Mouse (Mus musculus) liver, embryonic 12.5 days (tissue): Measurements from ENCODE around the gene Il1rl2. TPM values are rescaled to one million over a fixed set of nuclear protein-coding genes. Genes with fewer than 3 reads are reported as not detected.

ENCODE experiments used
- ATAC-seq: fragments of 200-750 bp; cut with Nextera tagmentation; 2 replicates; pipeline ENCODE4 v1.8.0; 2017; ENCODE audit warnings: moderate number of reproducible peaks, mild to moderate bottlenecking, moderate library complexity
- H3K27ac ChIP-seq: fragments of 300-500 bp; sonication (generic); 2 replicates; pipeline ENCODE4 v1.5.1; 2016; ENCODE audit warnings: mild to moderate bottlenecking
- H3K27me3 ChIP-seq: fragments of 300-500 bp; sonication (generic); replicated peaks from 2 replicates; pipeline ENCODE4 v1.6.1; 2016; ENCODE audit warnings: mild to moderate bottlenecking, moderate library complexity
- H3K36me3 ChIP-seq: fragments of 300-500 bp; sonication (generic); 2 replicates; pipeline ENCODE4 v1.6.1; 2016; ENCODE audit warnings: mild to moderate bottlenecking, moderate library complexity
- H3K4me1 ChIP-seq: fragments of 300-500 bp; sonication (generic); 2 replicates; pipeline ENCODE4 v1.6.1; 2016
- H3K4me2 ChIP-seq: fragments of 300-500 bp; sonication (generic); 2 replicates; pipeline ENCODE4 v1.6.1; 2016; ENCODE audit warnings: mild to moderate bottlenecking, moderate library complexity
- H3K4me3 ChIP-seq: fragments of 300-500 bp; sonication (generic); 2 replicates; pipeline ENCODE4 v1.5.1; 2016; ENCODE audit warnings: mild to moderate bottlenecking, moderate library complexity
- H3K9ac ChIP-seq: fragments of 300-500 bp; sonication (generic); 2 replicates; pipeline ENCODE4 v1.6.1; 2016; ENCODE audit warnings: mild to moderate bottlenecking, moderate library complexity
- H3K9me3 ChIP-seq: fragments of 300-500 bp; sonication (generic); replicated peaks from 2 replicates; pipeline ENCODE4 v1.6.1; 2016; ENCODE audit warnings: mild to moderate bottlenecking, moderate library complexity
- WGBS: fragments of 180-500 bp; shearing (Covaris S2); methylation state at CpG from one replicate; pipeline ENCODE4 v1.1.7; 2016; ENCODE audit not compliant: insufficient replicate concordance; 5-methylcytosine and 5-hydroxymethylcytosine counted together
- polyA plus RNA-seq: library from polyadenylated mRNA; unstranded; fragments of >200 nt; fragmentation: Nextera tagmentation; extraction: Ambion mirVana; gene quantifications from 2 replicates; pipeline ENCODE4 v1.2.1, GENCODE M21; 2016

Il1rl2 gene
- polyA plus RNA-seq, 1 experiment from 2014 or later = 1.8 TPM

GRCm38 (mm10) chr1:40327604-40328003, 3.2 kb downstream of the Il1rl2 start:
- no peak for ATAC-seq
- no peaks in the 10 kb centered on the region for H3K36me3 ChIP-seq
- H3K9ac ChIP-seq = no peak overlapping the region
- no peak overlapping the region for H3K4me2 ChIP-seq
- H3K27me3 ChIP-seq = peaks cover 25% of the 10 kb centered on the region
- 72% methylated on average over 3 of the region's 3 CpGs for WGBS
- H3K4me3 ChIP-seq = no peak overlapping the region
- H3K4me1 ChIP-seq = peaks cover 26% of the 10 kb centered on the region
- H3K9me3 ChIP-seq = no peaks in the 10 kb centered on the region
- H3K27ac ChIP-seq = no peak overlapping the region

DNA sequence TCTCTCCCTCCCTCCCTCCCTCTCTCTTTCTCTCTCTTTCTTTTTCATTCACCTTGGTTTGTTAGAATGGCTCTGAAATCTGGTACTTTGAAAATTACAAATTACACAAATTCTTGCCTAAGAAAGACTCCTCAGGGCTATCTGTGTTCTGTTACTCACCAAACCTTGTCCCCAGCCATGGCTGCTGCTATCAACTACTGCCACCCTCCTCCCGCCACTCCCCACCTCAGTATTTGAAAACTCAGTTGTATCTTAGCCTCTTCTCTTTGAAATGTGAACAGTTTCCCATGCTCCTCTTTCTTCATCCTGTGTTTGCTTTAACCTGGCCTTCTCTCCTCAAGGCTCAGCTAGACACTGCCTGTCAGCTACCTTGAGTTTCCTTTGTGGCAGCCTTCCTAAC, 5.1 kb downstream of the Il1rl2 start:
- no peaks in the 10 kb centered on the region for H3K36me3 ChIP-seq
- H3K27ac ChIP-seq = no peak overlapping the region
- H3K4me1 ChIP-seq = peaks cover 17% of the 10 kb centered on the region
- no peak overlapping the region for H3K4me2 ChIP-seq
- no peak for ATAC-seq
- H3K4me3 ChIP-seq = no peak overlapping the region
- H3K27me3 ChIP-seq = peaks cover 25% of the 10 kb centered on the region
- no peak overlapping the region for H3K9ac ChIP-seq
- no peaks in the 10 kb centered on the region for H3K9me3 ChIP-seq
- WGBS = 45% methylated on average over 1 of the region's 1 CpGs

- Histone ChIP-seq H3K4me1 (peaks cover 14% of the 10 kb centered on the region), H3K9me3 (no peaks in the 10 kb centered on the region), H3K4me2 (no peak overlapping the region), H3K27ac (no peak overlapping the region), H3K36me3 (no peaks in the 10 kb centered on the region), H3K4me3 (no peak overlapping the region), H3K27me3 (peaks cover 23% of the 10 kb centered on the region), H3K9ac (no peak overlapping the region)
- 73% methylated on average over 8 of the region's 8 CpGs for WGBS
- ATAC-seq = no peak
Observed at GRCm38 (mm10) chr1:40330181-40330580, 5.8 kb downstream of the Il1rl2 start.

- H3K9me3 ChIP-seq = no peaks in the 10 kb centered on the region
- ATAC-seq = no peak
- H3K36me3 ChIP-seq = no peaks in the 10 kb centered on the region
- no peak overlapping the region for H3K4me3 ChIP-seq
- WGBS = 64% methylated on average over 1 of the region's 1 CpGs
- no peak overlapping the region for H3K4me2 ChIP-seq
- H3K27me3 ChIP-seq = no peaks in the 10 kb centered on the region
- no peaks in the 10 kb centered on the region for H3K4me1 ChIP-seq
- H3K27ac ChIP-seq = no peak overlapping the region
- H3K9ac ChIP-seq = no peak overlapping the region
Observed at GRCm38 (mm10) chr1:40339346-40339745, 14.9 kb downstream of the Il1rl2 start.

DNA sequence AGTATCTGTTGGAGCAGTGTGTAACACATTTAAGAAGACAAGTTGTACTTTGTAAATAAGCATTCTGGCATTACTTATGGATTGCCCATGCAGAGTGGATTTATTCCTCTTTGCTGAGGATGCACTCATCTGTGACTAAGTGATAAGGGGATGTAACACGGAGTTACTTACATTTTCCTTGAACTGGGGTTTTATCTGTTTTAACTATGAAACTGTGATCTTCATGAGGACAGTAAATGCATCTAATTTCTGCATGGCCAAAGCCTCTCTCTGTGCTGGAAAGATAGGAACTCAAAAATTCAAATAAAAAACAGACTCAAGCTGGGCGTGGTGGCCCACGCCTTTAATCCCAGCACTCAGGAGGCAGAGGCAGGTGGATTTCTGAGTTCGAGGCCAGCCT, 15.7 kb downstream of the Il1rl2 start:
- Histone ChIP-seq H3K27me3 (no peaks in the 10 kb centered on the region), H3K27ac (no peak overlapping the region), H3K4me2 (no peak overlapping the region), H3K4me3 (no peak overlapping the region), H3K9me3 (no peaks in the 10 kb centered on the region), H3K4me1 (no peaks in the 10 kb centered on the region), H3K9ac (no peak overlapping the region), H3K36me3 (no peaks in the 10 kb centered on the region)
- 55% methylated on average over 4 of the region's 4 CpGs for WGBS
- peak; percentile 74 for ATAC-seq

- Histone ChIP-seq H3K36me3 (no peaks in the 10 kb centered on the region), H3K9me3 (no peaks in the 10 kb centered on the region), H3K27me3 (no peaks in the 10 kb centered on the region), H3K4me2 (no peak overlapping the region), H3K4me1 (peaks cover 36% of the 10 kb centered on the region), H3K27ac (peak overlapping the region; percentile 48), H3K9ac (no peak overlapping the region), H3K4me3 (no peak overlapping the region)
- WGBS = 30% methylated on average over 4 of the region's 4 CpGs
- peak; percentile 85 for ATAC-seq
Observed at GRCm38 (mm10) chr1:40352158-40352903, 27.9 kb downstream of the Il1rl2 start.

- Histone ChIP-seq H3K9me3 (no peaks in the 10 kb centered on the region), H3K9ac (no peak overlapping the region), H3K4me3 (no peak overlapping the region), H3K27me3 (no peaks in the 10 kb centered on the region), H3K4me1 (peaks cover 36% of the 10 kb centered on the region), H3K36me3 (no peaks in the 10 kb centered on the region), H3K4me2 (no peak overlapping the region), H3K27ac (peak overlapping the region; percentile 41; the same call in 1 of the 2 replicates)
- ATAC-seq = no peak
- 66% methylated on average over 2 of the region's 2 CpGs for WGBS
Observed at GRCm38 (mm10) chr1:40352904-40353286, 28.5 kb downstream of the Il1rl2 start.

- Histone ChIP-seq H3K36me3 (no peaks in the 10 kb centered on the region), H3K27ac (no peak overlapping the region), H3K9ac (no peak overlapping the region), H3K9me3 (no peaks in the 10 kb centered on the region), H3K4me2 (no peak overlapping the region), H3K4me1 (peaks cover 52% of the 10 kb centered on the region), H3K27me3 (no peaks in the 10 kb centered on the region), H3K4me3 (no peak overlapping the region)
- WGBS = 65% methylated on average over 3 of the region's 3 CpGs
- ATAC-seq = no peak
Observed at GRCm38 (mm10) chr1:40354665-40355064, 30.3 kb downstream of the Il1rl2 start.

DNA sequence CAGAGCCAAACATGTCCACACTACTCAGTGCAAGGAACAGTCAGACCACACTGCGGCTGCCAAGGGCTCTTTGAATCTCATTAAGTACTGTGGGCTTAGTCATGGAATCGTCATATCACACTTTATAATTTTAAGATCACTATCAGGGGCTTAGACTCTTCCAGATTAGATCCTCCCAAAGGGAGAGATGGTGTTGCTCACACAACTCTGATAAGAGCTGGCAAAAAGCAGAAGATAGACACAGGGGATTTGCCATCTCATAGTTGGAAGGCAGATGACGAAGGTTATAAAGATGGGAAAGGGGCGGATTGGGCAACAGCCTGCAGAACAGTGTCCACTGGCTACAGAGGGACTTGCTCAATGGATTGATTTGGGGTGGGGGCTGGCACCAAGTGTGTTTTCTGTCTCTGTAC, 31.0 kb downstream of the Il1rl2 start:
- Histone ChIP-seq H3K4me1 (peaks cover 57% of the 10 kb centered on the region), H3K27ac (no peak overlapping the region), H3K9me3 (no peaks in the 10 kb centered on the region), H3K4me3 (no peak overlapping the region), H3K27me3 (no peaks in the 10 kb centered on the region), H3K4me2 (no peak overlapping the region), H3K36me3 (no peaks in the 10 kb centered on the region), H3K9ac (no peak overlapping the region)
- 67% methylated on average over 4 of the region's 4 CpGs for WGBS
- ATAC-seq = no peak

DNA sequence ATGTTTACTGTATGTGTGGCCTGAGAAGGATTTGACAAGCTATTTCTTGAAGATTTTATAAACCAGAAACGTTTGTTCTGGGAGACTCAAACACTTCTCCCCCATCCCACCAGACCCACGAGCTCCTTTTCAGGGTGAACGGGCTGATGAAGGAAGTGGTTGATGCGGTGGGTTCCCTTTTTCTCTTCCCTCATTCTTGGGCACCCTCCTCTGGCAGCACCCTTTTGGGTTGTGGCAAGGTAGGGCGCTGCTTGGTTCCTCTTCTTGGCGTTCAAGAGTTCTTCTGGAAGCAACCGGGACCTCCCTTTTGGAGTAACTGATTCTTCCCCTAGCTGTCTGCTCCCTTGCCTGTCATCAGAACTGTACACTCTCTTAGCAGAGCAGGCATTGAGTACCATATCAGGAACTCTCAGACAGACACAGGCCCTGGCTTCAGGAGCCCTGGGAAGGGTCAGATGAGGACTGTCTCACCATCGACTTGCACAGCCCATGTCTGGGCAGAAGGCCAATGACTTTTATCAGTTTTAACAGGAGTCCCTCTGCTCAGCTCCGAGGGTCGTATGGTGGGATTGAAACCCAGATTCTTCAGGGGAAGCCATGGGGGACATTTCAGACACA, 31.6 kb downstream of the Il1rl2 start:
- ATAC-seq = 0 out of 2 replicates have a peak, but pooled peaks have one; percentile 22
- Histone ChIP-seq H3K4me3 (no peak overlapping the region), H3K36me3 (no peaks in the 10 kb centered on the region), H3K27ac (no peak overlapping the region), H3K4me2 (no peak overlapping the region), H3K4me1 (peaks cover 63% of the 10 kb centered on the region), H3K9me3 (no peaks in the 10 kb centered on the region), H3K9ac (no peak overlapping the region), H3K27me3 (no peaks in the 10 kb centered on the region)
- whole genome bisulfite sequencing = 27% methylated on average over 10 of the region's 10 CpGs

DNA sequence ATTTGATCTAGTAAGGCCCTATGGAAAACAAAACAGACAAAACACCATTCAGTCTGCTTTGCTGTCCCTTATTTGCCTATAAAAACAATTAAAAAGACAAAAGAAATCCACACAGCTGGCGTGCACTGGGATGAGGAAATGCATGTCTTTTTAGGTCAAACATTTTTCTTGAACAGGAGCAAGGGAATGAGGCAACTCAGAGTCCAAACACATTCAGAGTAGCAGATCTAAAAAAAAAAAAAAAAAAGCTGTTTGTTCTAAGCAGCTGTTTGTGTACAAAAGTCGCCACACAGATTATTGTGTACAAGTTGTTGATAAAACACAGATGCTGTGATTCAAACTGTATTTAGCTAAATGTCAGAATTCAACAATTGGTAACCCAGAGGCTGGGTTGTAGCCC, 33.5 kb downstream of the Il1rl2 start:
- peaks cover 50% of the 10 kb centered on the region for H3K4me1 ChIP-seq
- no peak overlapping the region for H3K9ac ChIP-seq
- ATAC-seq = no peak
- no peaks in the 10 kb centered on the region for H3K36me3 ChIP-seq
- no peak overlapping the region for H3K27ac ChIP-seq
- no peak overlapping the region for H3K4me3 ChIP-seq
- H3K27me3 ChIP-seq = no peaks in the 10 kb centered on the region
- H3K4me2 ChIP-seq = no peak overlapping the region
- 65% methylated on average over 2 of the region's 2 CpGs for WGBS
- H3K9me3 ChIP-seq = no peaks in the 10 kb centered on the region

- H3K36me3 ChIP-seq = no peaks in the 10 kb centered on the region
- H3K4me2 ChIP-seq = no peak overlapping the region
- H3K4me3 ChIP-seq = no peak overlapping the region
- 64% methylated on average over 2 of the region's 2 CpGs for WGBS
- ATAC-seq = no peak; the same call in 1 of the 2 replicates
- H3K27me3 ChIP-seq = no peaks in the 10 kb centered on the region
- no peaks in the 10 kb centered on the region for H3K9me3 ChIP-seq
- H3K4me1 ChIP-seq = peaks cover 45% of the 10 kb centered on the region
- no peak overlapping the region for H3K27ac ChIP-seq
- no peak overlapping the region for H3K9ac ChIP-seq
Observed at GRCm38 (mm10) chr1:40358351-40358750, 33.9 kb downstream of the Il1rl2 start.
